Mouse (Mus musculus) lung, adult 2 months (tissue): Measurements from ENCODE around the gene Rbbp6.

Source experiments
- CTCF ChIP-seq: fragments of 200-500 bp; IDR thresholded peaks from 2 replicates; pipeline ENCODE4 v1.5.1; 2011; ENCODE audit warnings: mild to moderate bottlenecking, low read length, control low read depth; ENCODE audit not compliant: insufficient read depth
- POLR2A ChIP-seq: fragments of 200-500 bp; IDR thresholded peaks from 2 replicates; pipeline ENCODE4 v1.6.1; 2011; ENCODE audit warnings: low read depth, mild to moderate bottlenecking, control low read depth, low read length, borderline replicate concordance; ENCODE audit errors: extremely low read depth

- TF ChIP-seq CTCF (peak; percentile 17; the same call in 1 of the 2 replicates), POLR2A (no peak)
Observed at GRCm38 (mm10) chr7:122921537-122921936, 43.9 kb upstream of the Rbbp6 start.
